Mouse (Mus musculus): ENCODE results near the gene Gm11168. TPM values are rescaled to one million over a fixed set of nuclear protein-coding genes. Genes with fewer than 3 reads are reported as not detected.
"Not testable (repeated sequence)": the region's sequence is repeated elsewhere in the genome, so short reads cannot be mapped to it uniquely, and the experiment has no call there.

Gm11168 gene
- not detected in 2 replicates for polyA plus RNA-seq (2014; fragmentation: Nextera tagmentation; extraction: Ambion mirVana)

- H3K27ac ChIP-seq (ENCODE audit: low read depth, low read length); H3K27me3 ChIP-seq (ENCODE audit: control insufficient read depth, insufficient read depth, low read length); H3K4me2 ChIP-seq (ENCODE audit: low read depth, low read length); H3K4me1 ChIP-seq (ENCODE audit: control insufficient read depth, insufficient read depth, low read length); H3K9me3 ChIP-seq (ENCODE audit: control insufficient read depth, low read length); ATAC-seq (ENCODE audit: low read depth); H3K4me3 ChIP-seq (ENCODE audit: low read depth, low read length); H3K36me3 ChIP-seq (ENCODE audit: control insufficient read depth, insufficient read depth, low read length); H3K9ac ChIP-seq (replicated peaks; ENCODE audit: low read depth, low read length): not testable (repeated sequence)
- WGBS, result 74% methylated on average over 6 of the region's 14 CpGs
Observed at GRCm38 (mm10) chr9:3002794-3003396, at the start of gene Gm11168. TSS of gene Gm11168 (plus strand) at chr9:3003346.

- H3K4me1 ChIP-seq (ENCODE audit: control insufficient read depth, insufficient read depth, low read length); H3K27me3 ChIP-seq (ENCODE audit: control insufficient read depth, insufficient read depth, low read length); H3K4me3 ChIP-seq (ENCODE audit: low read depth, low read length); H3K9me3 ChIP-seq (ENCODE audit: control insufficient read depth, low read length); H3K4me2 ChIP-seq (ENCODE audit: low read depth, low read length); H3K27ac ChIP-seq (ENCODE audit: low read depth, low read length); H3K9ac ChIP-seq (replicated peaks; ENCODE audit: low read depth, low read length); ATAC-seq (ENCODE audit: low read depth); H3K36me3 ChIP-seq (ENCODE audit: control insufficient read depth, insufficient read depth, low read length): not testable (repeated sequence)
- 69% methylated on average over 12 of the region's 12 CpGs for WGBS
Observed at GRCm38 (mm10) chr9:3000445-3000972, 2.6 kb upstream of the Gm11168 start, which contains the start of gene Gm10722. TSS of gene Gm10722 (plus strand) at chr9:3000922.

- not testable (repeated sequence) for H3K9me3 ChIP-seq (ENCODE audit: control insufficient read depth, low read length); H3K36me3 ChIP-seq (ENCODE audit: control insufficient read depth, insufficient read depth, low read length); H3K27me3 ChIP-seq (ENCODE audit: control insufficient read depth, insufficient read depth, low read length); H3K4me2 ChIP-seq (ENCODE audit: low read depth, low read length); H3K4me3 ChIP-seq (ENCODE audit: low read depth, low read length); H3K4me1 ChIP-seq (ENCODE audit: control insufficient read depth, insufficient read depth, low read length); H3K27ac ChIP-seq (ENCODE audit: low read depth, low read length); ATAC-seq (ENCODE audit: low read depth); H3K9ac ChIP-seq (replicated peaks; ENCODE audit: low read depth, low read length)
- 66% methylated on average over 8 of the region's 8 CpGs for WGBS
Observed at GRCm38 (mm10) chr9:3001006-3001405, 2.1 kb upstream of the Gm11168 start.

- not testable (repeated sequence) for H3K36me3 ChIP-seq (ENCODE audit: control insufficient read depth, insufficient read depth, low read length); H3K4me1 ChIP-seq (ENCODE audit: control insufficient read depth, insufficient read depth, low read length); H3K27ac ChIP-seq (ENCODE audit: low read depth, low read length); H3K4me3 ChIP-seq (ENCODE audit: low read depth, low read length); H3K4me2 ChIP-seq (ENCODE audit: low read depth, low read length); H3K27me3 ChIP-seq (ENCODE audit: control insufficient read depth, insufficient read depth, low read length); H3K9ac ChIP-seq (replicated peaks; ENCODE audit: low read depth, low read length); H3K9me3 ChIP-seq (ENCODE audit: control insufficient read depth, low read length)
- 62% methylated on average over 8 of the region's 11 CpGs for WGBS
- peak; percentile 90 for ATAC-seq (ENCODE audit: low read depth)
Observed at GRCm38 (mm10) chr9:3001948-3002659, 1.0 kb upstream of the Gm11168 start.

- H3K27me3 ChIP-seq (ENCODE audit: control insufficient read depth, insufficient read depth, low read length); H3K4me3 ChIP-seq (ENCODE audit: low read depth, low read length); H3K9ac ChIP-seq (replicated peaks; ENCODE audit: low read depth, low read length); H3K9me3 ChIP-seq (ENCODE audit: control insufficient read depth, low read length); H3K4me2 ChIP-seq (ENCODE audit: low read depth, low read length); H3K4me1 ChIP-seq (ENCODE audit: control insufficient read depth, insufficient read depth, low read length); ATAC-seq (ENCODE audit: low read depth); H3K27ac ChIP-seq (ENCODE audit: low read depth, low read length); H3K36me3 ChIP-seq (ENCODE audit: control insufficient read depth, insufficient read depth, low read length): not testable (repeated sequence)
- 83% methylated on average over 1 of the region's 5 CpGs for WGBS
Observed at GRCm38 (mm10) chr9:3006179-3006578, 3.0 kb downstream of the Gm11168 start.

GRCm38 (mm10) chr9:3006636-3007035 is 3.5 kb downstream of the Gm11168 start:
- not testable (repeated sequence) for H3K36me3 ChIP-seq (ENCODE audit: control insufficient read depth, insufficient read depth, low read length); H3K27ac ChIP-seq (ENCODE audit: low read depth, low read length); H3K4me1 ChIP-seq (ENCODE audit: control insufficient read depth, insufficient read depth, low read length); H3K4me2 ChIP-seq (ENCODE audit: low read depth, low read length); H3K4me3 ChIP-seq (ENCODE audit: low read depth, low read length); H3K9ac ChIP-seq (replicated peaks; ENCODE audit: low read depth, low read length); H3K27me3 ChIP-seq (ENCODE audit: control insufficient read depth, insufficient read depth, low read length); H3K9me3 ChIP-seq (ENCODE audit: control insufficient read depth, low read length)
- WGBS, result 66% methylated on average over 7 of the region's 8 CpGs
- peak; percentile 71 for ATAC-seq (ENCODE audit: low read depth)

- not testable (repeated sequence) for H3K4me3 ChIP-seq (ENCODE audit: low read depth, low read length)
- 73% methylated on average over 6 of the region's 9 CpGs for WGBS
Observed at GRCm38 (mm10) chr9:3007272-3007671, 4.1 kb downstream of the Gm11168 start.

GRCm38 (mm10) chr9:3009331-3009730 is 6.2 kb downstream of the Gm11168 start:
- peak; percentile 59 for ATAC-seq (ENCODE audit: low read depth)
- not testable (repeated sequence) for H3K4me3 ChIP-seq (ENCODE audit: low read depth, low read length); H3K27ac ChIP-seq (ENCODE audit: low read depth, low read length); H3K4me1 ChIP-seq (ENCODE audit: control insufficient read depth, insufficient read depth, low read length); H3K4me2 ChIP-seq (ENCODE audit: low read depth, low read length); H3K9me3 ChIP-seq (ENCODE audit: control insufficient read depth, low read length); H3K9ac ChIP-seq (replicated peaks; ENCODE audit: low read depth, low read length); H3K36me3 ChIP-seq (ENCODE audit: control insufficient read depth, insufficient read depth, low read length); H3K27me3 ChIP-seq (ENCODE audit: control insufficient read depth, insufficient read depth, low read length)
- WGBS, result no CpG with 5 or more reads among the region's 5 CpGs

More at GRCm38 (mm10) chr9:3007272-3007671, 4.1 kb downstream of the Gm11168 start:
- not testable (repeated sequence) for H3K9ac ChIP-seq (replicated peaks; ENCODE audit: low read depth, low read length); H3K4me1 ChIP-seq (ENCODE audit: control insufficient read depth, insufficient read depth, low read length); H3K4me2 ChIP-seq (ENCODE audit: low read depth, low read length); H3K9me3 ChIP-seq (ENCODE audit: control insufficient read depth, low read length); H3K27me3 ChIP-seq (ENCODE audit: control insufficient read depth, insufficient read depth, low read length); H3K36me3 ChIP-seq (ENCODE audit: control insufficient read depth, insufficient read depth, low read length); H3K27ac ChIP-seq (ENCODE audit: low read depth, low read length)
- ATAC-seq (ENCODE audit: low read depth), result 0 out of 2 replicates have a peak, but pooled peaks have one; percentile 25

- H3K4me3 ChIP-seq (ENCODE audit: low read depth, low read length); H3K4me2 ChIP-seq (ENCODE audit: low read depth, low read length); H3K27ac ChIP-seq (ENCODE audit: low read depth, low read length); H3K36me3 ChIP-seq (ENCODE audit: control insufficient read depth, insufficient read depth, low read length); ATAC-seq (ENCODE audit: low read depth); H3K9ac ChIP-seq (replicated peaks; ENCODE audit: low read depth, low read length); H3K4me1 ChIP-seq (ENCODE audit: control insufficient read depth, insufficient read depth, low read length); H3K9me3 ChIP-seq (ENCODE audit: control insufficient read depth, low read length); H3K27me3 ChIP-seq (ENCODE audit: control insufficient read depth, insufficient read depth, low read length): not testable (repeated sequence)
- 90% methylated on average over 2 of the region's 7 CpGs for WGBS
Observed at GRCm38 (mm10) chr9:3012054-3012621, 9.0 kb downstream of the Gm11168 start.

All from neural tube, embryonic 14.5 days (tissue).